Mouse (Mus musculus) embryonic fibroblast, embryonic 13.5 days (primary cell): Measurements from ENCODE around the gene Parp2.

ENCODE experiments used
- CTCF ChIP-seq: IDR thresholded peaks from 2 replicates; pipeline ENCODE4 v1.5.1; 2011; ENCODE audit warnings: mild to moderate bottlenecking, control low read depth, low read length, moderate library complexity, borderline replicate concordance; ENCODE audit not compliant: insufficient read depth
- POLR2A ChIP-seq: IDR thresholded peaks from 2 replicates; pipeline ENCODE4 v1.6.1; 2011; ENCODE audit warnings: low read depth, mild to moderate bottlenecking, control low read depth, low read length, moderate library complexity

DNA sequence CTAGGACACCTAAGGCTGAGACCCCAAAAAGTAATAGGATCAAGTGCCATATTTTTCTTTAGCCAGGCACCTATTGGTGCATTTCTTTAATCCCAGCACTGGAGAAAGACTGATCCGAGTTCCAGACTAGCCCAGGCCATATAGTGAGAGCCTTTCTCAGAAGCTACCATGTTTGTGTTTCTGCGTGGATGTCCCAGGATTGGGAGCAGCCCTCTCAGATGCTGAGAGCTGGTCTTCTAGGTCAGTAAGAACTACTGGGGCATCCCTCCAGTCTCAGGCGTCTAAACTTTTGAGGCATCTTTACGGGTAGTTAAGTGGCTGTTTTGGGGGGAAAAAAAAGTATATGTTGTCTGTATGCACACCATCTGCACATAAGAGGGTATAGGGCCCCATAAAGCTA, 11.7 kb upstream of the Parp2 start:
- no peak for TF ChIP-seq CTCF
- TF ChIP-seq POLR2A, result no peak
